Mouse (Mus musculus): ENCODE results near the gene Usp7.

DNA sequence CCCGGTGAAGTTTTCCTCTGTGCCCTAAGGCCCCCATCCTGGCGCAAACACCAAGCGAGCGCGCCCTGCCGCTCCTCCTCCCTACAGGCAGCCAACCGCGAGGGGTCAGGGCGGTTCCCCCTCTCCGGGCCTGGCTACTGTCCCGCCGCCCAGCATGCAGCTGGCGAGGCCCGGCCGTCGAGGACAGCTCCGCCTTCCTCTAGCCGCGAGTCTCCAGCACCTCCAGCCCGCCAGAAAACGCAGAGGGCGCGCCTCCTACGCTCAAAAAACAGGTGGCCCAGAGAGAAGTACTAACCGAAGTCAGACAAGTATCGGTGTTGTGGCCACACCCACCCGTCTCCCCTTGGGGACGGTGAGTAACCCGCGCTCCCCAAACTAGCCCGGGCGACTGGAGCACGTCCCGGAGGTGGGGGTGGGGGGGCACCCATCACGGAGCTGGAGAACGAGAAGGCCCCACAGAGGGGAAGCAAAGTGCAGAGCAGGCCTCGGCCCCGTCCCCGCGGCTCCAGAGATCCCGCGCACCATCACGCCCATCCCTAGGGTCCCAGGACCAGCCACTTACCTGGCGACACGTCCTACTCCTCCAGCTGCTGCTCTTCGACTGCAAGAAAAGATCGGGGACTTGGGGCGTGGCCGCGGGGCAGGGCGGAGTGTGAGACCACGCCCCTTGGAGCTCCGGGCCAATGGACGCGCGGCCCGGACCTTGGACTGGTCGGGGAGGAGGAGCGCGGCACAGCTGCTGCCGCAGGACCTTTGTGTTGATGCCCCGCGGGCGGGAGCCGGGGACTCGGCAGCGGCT lies 120.4 kb downstream of the Usp7 start, which contains the start of gene Carhsp1:
- TF ChIP-seq CTCF (IDR thresholded peaks at IDR 0.05; ENCODE audit: insufficient read depth, low read depth, low read length) = no peak
- TF ChIP-seq POLR2A (IDR thresholded peaks at IDR 0.05; ENCODE audit: insufficient read depth, low read depth, low read length) = no peak
